Mouse (Mus musculus) heart, embryonic 10.5 days (tissue): ENCODE data around the gene Cxcl1. TPM values are rescaled to one million over a fixed set of nuclear protein-coding genes. Genes with fewer than 3 reads are reported as not detected.

Source experiments
- DNase-seq: peaks from one replicate; pipeline ENCODE4 v3.0.0-alpha.2; 2017; ENCODE audit warnings: low spot score
- H3K27ac ChIP-seq: fragments of 300-500 bp; sonication (generic); 2 replicates; pipeline ENCODE4 v1.5.1; 2016; ENCODE audit warnings: mild to moderate bottlenecking
- H3K27me3 ChIP-seq: fragments of 300-500 bp; sonication (generic); 2 replicates; pipeline ENCODE4 v1.6.1; 2016; ENCODE audit warnings: mild to moderate bottlenecking; ENCODE audit not compliant: poor library complexity, insufficient read depth, severe bottlenecking
- H3K36me3 ChIP-seq: fragments of 300-500 bp; sonication (generic); 2 replicates; pipeline ENCODE4 v1.6.1; 2016; ENCODE audit warnings: mild to moderate bottlenecking, moderate library complexity
- H3K4me1 ChIP-seq: fragments of 300-500 bp; sonication (generic); 2 replicates; pipeline ENCODE4 v1.6.1; 2016; ENCODE audit warnings: mild to moderate bottlenecking
- H3K4me3 ChIP-seq: fragments of 300-500 bp; sonication (generic); 2 replicates; pipeline ENCODE4 v1.5.1; 2016; ENCODE audit warnings: mild to moderate bottlenecking, moderate library complexity
- H3K9me3 ChIP-seq: fragments of 300-500 bp; sonication (generic); 2 replicates; pipeline ENCODE4 v1.6.1; 2016; ENCODE audit warnings: mild to moderate bottlenecking, moderate library complexity
- WGBS: fragments of 180-500 bp; shearing (Covaris S2); methylation state at CpG from one replicate; pipeline ENCODE4 v1.1.7; 2016; 5-methylcytosine and 5-hydroxymethylcytosine counted together
- polyA plus RNA-seq: library from polyadenylated mRNA; unstranded; fragments of >200 nt; fragmentation: Nextera tagmentation; extraction: Ambion mirVana; gene quantifications from 2 replicates; pipeline ENCODE4 v1.2.1, GENCODE M21; 2016

Gene Cxcl1
- polyA plus RNA-seq, 1 experiment from 2014 or later = 0.24 TPM

DNA sequence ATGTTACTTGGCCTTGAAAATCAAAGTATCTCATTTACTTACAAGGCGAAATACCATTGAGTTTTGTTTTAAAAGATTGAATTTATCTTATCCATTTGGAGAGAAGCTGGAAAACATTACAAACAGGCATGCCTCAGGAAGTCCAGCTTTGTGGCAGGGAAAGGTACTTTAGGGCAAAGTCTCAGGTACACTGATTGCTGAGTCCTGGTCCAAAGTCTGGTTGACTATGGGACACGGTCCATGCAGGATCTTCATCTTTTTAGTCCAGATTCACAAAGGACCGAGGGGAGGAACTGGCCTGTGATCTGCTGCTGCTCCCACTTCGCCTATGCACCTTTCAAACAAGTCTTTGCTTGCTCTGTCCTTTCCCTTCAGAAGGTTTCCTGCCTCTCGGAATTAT lies 8.3 kb downstream of the Cxcl1 start:
- no peaks in the 10 kb centered on the region for H3K9me3 ChIP-seq
- H3K4me1 ChIP-seq = peaks cover 10% of the 10 kb centered on the region; the same call in 1 of the 2 replicates
- no peaks in the 10 kb centered on the region for H3K36me3 ChIP-seq
- H3K27me3 ChIP-seq = peaks cover 9% of the 10 kb centered on the region; the same call in 1 of the 2 replicates
- 69% methylated on average over 5 of the region's 5 CpGs for WGBS
- no peak for DNase-seq
- H3K27ac ChIP-seq = no peak overlapping the region
- H3K4me3 ChIP-seq = no peak overlapping the region

DNA sequence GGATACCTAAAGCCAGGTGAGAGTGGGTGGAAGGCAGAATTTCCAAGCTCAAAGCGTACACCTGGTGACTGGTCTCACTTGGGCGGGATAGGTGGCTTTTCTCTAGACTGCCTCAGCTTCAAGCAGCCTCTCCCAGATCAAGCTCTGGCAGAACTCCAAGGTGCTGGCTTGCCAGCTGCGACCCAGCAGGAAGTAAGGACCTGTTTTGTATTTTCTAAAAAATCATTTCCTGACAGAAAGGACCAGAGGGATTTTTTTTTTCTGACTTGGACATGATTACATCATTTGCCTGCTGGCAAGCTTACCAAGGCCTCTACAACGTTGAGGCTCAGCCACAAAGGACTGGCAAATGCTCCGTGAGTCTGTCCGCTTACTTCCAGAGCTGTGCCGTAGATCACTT lies 9.1 kb downstream of the Cxcl1 start:
- no peak overlapping the region for H3K27ac ChIP-seq
- 67% methylated on average over 7 of the region's 7 CpGs for WGBS
- no peak for DNase-seq
- no peaks in the 10 kb centered on the region for H3K9me3 ChIP-seq
- H3K4me1 ChIP-seq = peaks cover 10% of the 10 kb centered on the region; the same call in 1 of the 2 replicates
- H3K27me3 ChIP-seq = peaks cover 18% of the 10 kb centered on the region
- H3K4me3 ChIP-seq = no peak overlapping the region
- H3K36me3 ChIP-seq = no peaks in the 10 kb centered on the region

DNA sequence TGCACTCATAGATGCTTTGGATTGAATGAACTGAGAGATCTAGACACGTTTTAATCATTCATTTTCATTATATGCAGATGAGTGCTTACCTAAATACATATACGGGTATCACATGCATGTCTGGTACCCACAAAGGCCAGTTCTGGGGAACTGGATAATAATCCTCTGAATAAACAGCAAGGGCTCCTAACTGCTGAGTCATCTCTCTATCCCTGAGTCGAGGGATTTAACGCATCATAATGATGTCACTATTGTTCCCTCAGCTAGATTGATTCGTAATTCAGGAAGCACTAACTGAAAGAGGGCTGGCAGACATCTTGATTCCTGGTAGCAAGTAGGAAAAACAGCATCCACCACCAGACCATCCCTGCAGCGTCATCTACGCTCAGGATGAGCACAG lies 9.6 kb downstream of the Cxcl1 start:
- Histone ChIP-seq H3K4me3 (no peak overlapping the region), H3K27me3 (peaks cover 18% of the 10 kb centered on the region), H3K36me3 (no peaks in the 10 kb centered on the region), H3K4me1 (peaks cover 10% of the 10 kb centered on the region; the same call in 1 of the 2 replicates), H3K27ac (no peak overlapping the region), H3K9me3 (no peaks in the 10 kb centered on the region)
- WGBS = 74% methylated on average over 7 of the region's 7 CpGs
- no peak for DNase-seq

DNA sequence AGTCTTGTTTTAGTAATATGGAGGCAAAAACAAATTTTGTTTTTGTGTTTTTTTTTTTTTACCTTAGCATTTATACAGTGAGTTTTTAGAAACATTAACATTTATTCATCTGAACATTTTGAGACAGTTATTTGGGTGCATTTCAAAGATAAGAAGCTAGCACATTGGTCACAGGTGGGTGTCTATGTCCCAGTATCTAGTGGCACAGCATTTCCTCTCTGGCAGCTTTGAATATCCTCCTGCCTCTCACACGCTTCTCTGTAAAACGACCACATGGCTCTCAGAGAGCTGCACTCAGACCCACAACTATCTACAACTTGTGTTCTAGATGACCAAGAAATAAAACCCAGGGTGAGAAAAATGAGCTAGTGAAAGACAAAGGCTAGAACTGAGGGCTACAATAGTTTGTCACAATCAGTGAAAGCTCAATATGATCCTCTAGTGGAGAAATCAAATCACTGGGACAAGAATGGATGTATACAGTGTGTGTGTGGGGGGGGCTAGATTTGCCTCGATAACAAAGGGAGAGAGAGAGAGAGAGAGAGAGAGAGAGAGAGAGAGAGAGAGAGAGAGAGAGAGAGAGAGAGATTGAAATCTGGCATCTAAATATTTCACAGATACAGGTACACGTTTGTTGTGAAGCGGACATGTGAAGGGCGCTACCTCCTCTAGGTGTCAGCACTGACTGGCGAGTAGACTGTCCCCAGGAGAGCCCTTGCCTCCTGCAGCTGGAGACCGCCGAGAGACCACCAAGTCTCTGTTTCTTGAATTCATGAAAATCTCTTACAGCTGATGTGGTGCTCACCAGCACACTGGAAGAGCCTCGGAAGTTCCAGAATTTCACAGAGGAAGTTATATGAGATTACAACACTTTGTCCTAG lies 11.6 kb downstream of the Cxcl1 start:
- Histone ChIP-seq H3K4me3 (peak overlapping the region; percentile 51), H3K36me3 (no peaks in the 10 kb centered on the region), H3K4me1 (peaks cover 10% of the 10 kb centered on the region; the same call in 1 of the 2 replicates), H3K27ac (no peak overlapping the region), H3K9me3 (no peaks in the 10 kb centered on the region), H3K27me3 (peaks cover 18% of the 10 kb centered on the region)
- WGBS = 12% methylated on average over 10 of the region's 10 CpGs
- no peak for DNase-seq

DNA sequence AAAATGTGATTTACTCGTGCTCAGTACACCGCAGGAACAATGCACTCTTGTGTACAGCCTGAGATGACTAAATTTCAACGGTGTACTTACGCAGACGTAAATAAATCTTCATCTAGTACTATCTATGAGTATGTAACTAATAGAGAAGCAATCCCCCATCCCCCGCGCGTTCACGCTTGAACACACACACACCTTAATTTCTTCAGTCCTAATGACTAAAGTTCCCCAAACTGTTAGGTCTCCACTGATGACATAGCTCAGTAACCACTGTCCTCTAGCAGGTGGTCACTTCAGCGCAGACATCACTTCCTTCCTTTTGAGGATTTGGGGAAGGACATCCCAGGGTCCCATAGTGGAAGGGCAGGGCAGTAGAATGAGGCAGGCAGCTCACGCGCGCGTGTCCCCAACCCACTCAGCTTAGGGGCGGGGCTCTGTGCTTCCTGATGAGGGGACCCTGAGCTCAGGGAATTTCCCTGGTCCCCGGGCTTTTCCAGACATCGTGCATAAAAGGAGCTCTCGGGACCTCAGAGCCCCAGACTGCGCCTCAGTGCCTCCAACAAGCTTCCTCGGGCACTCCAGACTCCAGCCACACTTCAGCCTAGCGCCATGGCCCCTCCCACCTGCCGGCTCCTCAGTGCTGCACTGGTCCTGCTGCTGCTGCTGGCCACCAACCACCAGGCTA lies 12.4 kb downstream of the Cxcl1 start, which contains the start of gene Cxcl2:
TSS of gene Cxcl2 (plus strand) at position 533 of the 682 bp plus-strand sequence.
- Histone ChIP-seq H3K9me3 (no peaks in the 10 kb centered on the region), H3K27me3 (peaks cover 21% of the 10 kb centered on the region), H3K4me3 (peak within 1 kb of the TSS; percentile 51), H3K36me3 (no peaks in the 10 kb centered on the region), H3K27ac (no peak within 1 kb of the TSS), H3K4me1 (peaks cover 10% of the 10 kb centered on the region; the same call in 1 of the 2 replicates)
- 14% methylated on average over 22 of the region's 22 CpGs for WGBS
- DNase-seq = peak; percentile 72

DNA sequence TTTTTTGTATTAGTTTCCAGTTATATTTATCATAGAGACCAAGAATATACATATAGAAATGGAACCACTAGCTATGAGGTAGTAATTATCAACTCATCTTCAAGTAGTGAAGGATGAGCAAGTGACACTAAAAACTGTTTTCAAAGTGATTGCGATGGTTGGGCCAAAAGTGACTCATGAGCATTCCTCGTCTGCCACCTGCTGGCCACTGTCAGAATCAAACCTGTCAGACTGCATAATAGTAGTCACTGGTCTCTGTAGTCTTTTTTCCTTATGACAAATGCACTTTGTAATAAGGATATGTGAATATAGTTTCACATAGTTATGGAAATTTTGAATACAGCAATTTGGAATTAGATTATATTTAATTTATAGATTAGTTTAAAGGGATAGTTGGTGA lies 17.9 kb downstream of the Cxcl1 start:
- H3K9me3 ChIP-seq = no peaks in the 10 kb centered on the region
- H3K4me3 ChIP-seq = no peak overlapping the region
- peak; percentile 83 for DNase-seq
- H3K4me1 ChIP-seq = no peaks in the 10 kb centered on the region
- no peak overlapping the region for H3K27ac ChIP-seq
- 3% methylated on average over 2 of the region's 2 CpGs for WGBS
- H3K36me3 ChIP-seq = no peaks in the 10 kb centered on the region
- H3K27me3 ChIP-seq = peaks cover 15% of the 10 kb centered on the region

DNA sequence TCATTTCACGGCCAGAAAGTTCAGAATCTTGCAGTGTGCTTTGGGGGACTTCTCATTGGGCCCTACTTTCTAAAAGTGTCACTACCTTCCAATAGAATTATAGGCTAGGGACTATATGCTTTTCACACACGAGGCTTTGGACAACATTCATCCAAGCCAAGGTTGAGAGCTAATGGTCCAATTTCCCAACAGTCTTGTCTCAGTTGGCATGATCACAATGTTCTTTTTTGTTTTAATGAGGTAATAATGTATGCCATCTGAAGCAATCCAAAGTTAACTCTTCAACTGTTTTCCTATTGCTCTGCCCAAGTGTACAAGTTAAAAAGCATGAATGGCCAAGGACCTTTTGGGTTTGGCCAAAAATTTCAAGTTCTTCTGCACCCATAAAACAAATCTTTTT lies 28.5 kb downstream of the Cxcl1 start:
- H3K27ac ChIP-seq = no peak overlapping the region
- WGBS = 74% methylated on average over 2 of the region's 2 CpGs
- H3K4me1 ChIP-seq = no peaks in the 10 kb centered on the region
- no peaks in the 10 kb centered on the region for H3K27me3 ChIP-seq
- no peak overlapping the region for H3K4me3 ChIP-seq
- no peaks in the 10 kb centered on the region for H3K36me3 ChIP-seq
- no peaks in the 10 kb centered on the region for H3K9me3 ChIP-seq
- DNase-seq = no peak

DNA sequence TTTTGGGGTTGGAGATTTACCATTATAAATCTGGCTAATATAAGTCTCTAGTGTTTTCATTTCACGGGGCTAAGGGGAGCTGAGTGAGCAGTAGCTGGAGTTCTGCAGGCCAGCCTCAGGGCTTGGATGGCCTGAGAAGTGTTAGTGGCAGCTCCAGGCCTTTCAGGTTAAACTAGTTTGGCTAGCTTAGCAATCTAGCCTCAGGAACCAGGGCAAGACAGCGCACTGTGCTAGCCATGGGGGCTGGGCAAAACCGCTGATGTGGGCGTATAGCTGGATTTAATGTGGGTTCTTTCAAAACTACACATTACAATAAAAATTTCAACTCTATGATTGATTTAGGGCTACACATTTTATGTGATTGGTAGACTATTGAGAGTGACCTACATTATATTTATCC lies 31.9 kb downstream of the Cxcl1 start:
- Histone ChIP-seq H3K27me3 (no peaks in the 10 kb centered on the region), H3K36me3 (no peaks in the 10 kb centered on the region), H3K4me3 (no peak overlapping the region), H3K9me3 (no peaks in the 10 kb centered on the region), H3K4me1 (no peaks in the 10 kb centered on the region), H3K27ac (no peak overlapping the region)
- 93% methylated on average over 4 of the region's 4 CpGs for WGBS
- DNase-seq = no peak

DNA sequence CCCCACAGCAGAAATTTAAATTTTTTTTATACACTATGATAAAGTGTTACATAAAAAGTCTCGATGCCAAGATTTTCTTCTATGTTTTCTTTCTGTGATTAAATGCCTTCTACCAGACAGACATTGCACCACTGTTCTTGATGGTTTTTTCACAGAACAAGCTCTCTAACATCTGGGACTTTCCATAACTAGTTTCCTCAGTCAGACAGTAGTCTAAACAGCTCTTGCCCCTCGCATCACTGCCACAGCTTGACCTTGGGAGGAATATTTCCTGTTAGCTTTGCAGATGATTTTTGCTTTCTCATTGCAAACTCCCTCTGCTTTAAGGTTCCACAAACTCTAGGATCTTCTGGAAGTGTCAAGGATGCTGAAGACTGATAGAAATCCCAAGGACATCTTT lies 39.5 kb downstream of the Cxcl1 start:
- Histone ChIP-seq H3K4me1 (peaks cover 5% of the 10 kb centered on the region), H3K9me3 (no peaks in the 10 kb centered on the region), H3K4me3 (peak overlapping the region; percentile 91), H3K36me3 (peaks cover 16% of the 10 kb centered on the region; the same call in 1 of the 2 replicates), H3K27ac (peak overlapping the region; percentile 99), H3K27me3 (no peaks in the 10 kb centered on the region)
- no peak for DNase-seq
- WGBS = 50% methylated on average over 2 of the region's 2 CpGs

DNA sequence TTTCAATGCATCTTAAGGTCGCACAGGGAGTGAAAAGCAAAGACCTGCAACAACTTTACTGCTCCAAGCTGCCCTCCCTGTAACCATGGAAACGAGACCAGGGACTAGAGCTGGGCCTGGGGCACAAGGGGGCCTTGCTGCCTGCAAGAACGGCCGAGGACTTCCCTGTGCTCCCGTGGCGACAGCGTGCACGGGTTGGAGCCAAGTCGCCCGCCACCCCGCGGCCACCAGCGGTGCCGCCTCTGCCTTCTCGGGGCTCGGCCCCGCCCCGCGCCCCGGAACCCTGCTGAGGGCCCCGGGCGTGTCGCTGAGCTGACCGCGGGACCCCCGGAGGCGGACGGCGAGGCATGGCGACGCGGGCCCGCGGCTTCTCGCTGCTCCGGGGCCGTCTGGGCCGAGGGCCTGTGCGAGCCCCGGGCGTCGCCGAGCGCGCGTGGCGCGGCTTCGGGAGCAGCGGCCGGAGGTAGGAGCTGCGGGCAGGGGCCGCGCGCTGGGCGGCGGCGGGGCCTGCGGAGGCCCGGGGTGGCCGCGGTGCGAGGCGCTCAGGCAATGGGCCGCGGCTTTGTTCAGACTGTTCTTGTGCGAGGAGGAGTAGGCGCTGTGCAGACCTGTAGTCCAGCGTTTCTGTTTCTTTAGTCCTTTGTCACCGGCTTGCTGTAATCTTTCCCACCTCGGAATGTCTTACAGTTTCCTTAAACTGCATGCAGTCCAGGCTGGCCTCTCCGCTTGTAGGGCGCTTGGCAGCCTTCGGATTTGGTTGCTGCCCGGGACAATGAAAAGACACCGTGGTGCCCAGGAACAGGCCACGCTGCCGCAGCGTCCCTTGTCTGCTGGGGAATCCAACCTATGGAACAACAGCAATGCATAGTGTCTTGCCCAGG lies 40.2 kb downstream of the Cxcl1 start, which contains the start of gene Mthfd2l:
TSS of gene Mthfd2l (plus strand) at position 147 of the 881 bp plus-strand sequence.
- Histone ChIP-seq H3K27ac (peak within 1 kb of the TSS; percentile 99), H3K36me3 (peaks cover 16% of the 10 kb centered on the region; the same call in 1 of the 2 replicates), H3K4me3 (peak within 1 kb of the TSS; percentile 91), H3K27me3 (no peaks in the 10 kb centered on the region), H3K4me1 (peaks cover 5% of the 10 kb centered on the region), H3K9me3 (no peaks in the 10 kb centered on the region)
- WGBS = under 1% methylated on average over 79 of the region's 79 CpGs
- peak; percentile 89 for DNase-seq

DNA sequence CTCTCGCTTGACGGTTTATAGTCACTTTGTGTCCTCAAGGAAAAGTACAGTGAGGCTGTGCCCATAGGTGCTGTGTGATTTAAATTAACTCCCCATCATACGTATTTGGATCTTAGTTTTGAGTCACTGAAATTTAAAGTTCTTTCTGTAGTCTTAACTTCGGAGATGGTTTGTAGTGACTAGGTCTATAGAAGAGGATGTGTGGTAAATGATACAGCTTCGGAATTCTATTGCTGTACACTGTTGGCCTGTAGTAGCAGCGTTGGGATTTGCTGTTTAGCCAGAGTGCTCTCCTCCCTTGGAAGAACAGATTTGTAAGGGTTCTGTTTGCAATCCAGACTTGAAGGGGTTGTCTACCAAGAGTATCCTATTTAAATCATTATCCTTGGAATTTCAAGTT lies 40.9 kb downstream of the Cxcl1 start:
- Histone ChIP-seq H3K9me3 (no peaks in the 10 kb centered on the region), H3K4me3 (peak overlapping the region; percentile 91), H3K36me3 (peaks cover 16% of the 10 kb centered on the region; the same call in 1 of the 2 replicates), H3K27me3 (no peaks in the 10 kb centered on the region), H3K27ac (peak overlapping the region; percentile 99), H3K4me1 (peaks cover 5% of the 10 kb centered on the region)
- WGBS = 9% methylated on average over 6 of the region's 6 CpGs
- no peak for DNase-seq

DNA sequence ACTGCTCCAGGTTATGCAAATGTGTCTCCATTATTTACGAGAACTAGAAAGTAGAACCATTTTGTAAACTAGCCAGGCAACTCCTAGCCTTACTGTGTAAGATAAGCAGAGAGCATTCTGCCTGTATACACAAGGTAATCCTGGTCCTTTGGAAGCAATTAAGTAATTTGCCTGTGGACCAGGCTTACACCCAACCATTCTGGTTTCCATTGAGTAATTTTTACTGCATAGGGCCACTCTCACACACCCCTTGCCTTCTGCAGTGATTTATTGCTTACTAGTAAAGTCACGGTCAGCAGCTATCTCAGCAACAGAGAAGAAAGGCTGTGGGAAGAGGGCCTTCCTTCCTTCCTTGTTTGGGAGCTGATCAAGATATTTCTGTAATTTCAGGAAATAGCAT lies 45.7 kb downstream of the Cxcl1 start:
- Histone ChIP-seq H3K4me1 (0 out of 2 replicates have a peak, but pooled peaks cover 5% of the 10 kb centered on the region), H3K4me3 (no peak overlapping the region), H3K27me3 (no peaks in the 10 kb centered on the region), H3K27ac (no peak overlapping the region), H3K36me3 (peaks cover 16% of the 10 kb centered on the region; the same call in 1 of the 2 replicates), H3K9me3 (no peaks in the 10 kb centered on the region)
- 79% methylated on average over 2 of the region's 2 CpGs for WGBS
- no peak for DNase-seq
